Mouse (Mus musculus): Measurements from ENCODE around the gene Vmn2r95. TPM values are rescaled to one million over a fixed set of nuclear protein-coding genes. Genes with fewer than 3 reads are reported as not detected.

Gene Vmn2r95
- total and polyA plus RNA-seq, 3 experiments, result under 0.01 to 0.01 TPM; not detected in 1

- TF ChIP-seq USF1 (IDR thresholded peaks at IDR 0.05; ENCODE audit: low read depth, low read length) (no peak), HCFC1 (IDR thresholded peaks at IDR 0.05; ENCODE audit: low read depth, low read length) (no peak), EP300 (IDR thresholded peaks at IDR 0.05; ENCODE audit: low read depth in 1 of 2, low read length in 2 of 2) (peak; percentile 68 to 70; a peak in 3 of 4 replicates)
Observed at GRCm38 (mm10) chr17:18462695-18463094, 38.8 kb downstream of the Vmn2r95 start (continued).

DNA sequence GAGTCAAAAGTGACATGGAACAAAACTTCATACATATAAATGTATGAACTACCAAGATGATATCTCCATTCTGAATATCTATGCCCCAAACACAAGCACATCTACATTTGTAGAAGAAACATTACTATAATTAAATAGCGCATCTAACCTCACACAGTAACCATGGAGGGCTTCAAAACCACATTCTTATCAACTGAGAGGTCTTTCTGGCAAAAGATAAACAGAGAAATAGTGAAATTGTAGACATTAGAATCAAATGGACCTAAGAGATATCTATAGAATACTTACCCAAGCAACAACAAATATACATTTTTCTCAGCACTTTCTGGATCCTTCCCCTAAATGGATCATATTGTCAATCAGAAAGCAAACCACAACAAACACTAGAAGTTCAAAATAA lies 56.0 kb downstream of the Vmn2r95 start:
- peak; percentile 23 for DNase-seq (ENCODE audit: low read depth, low spot score)
- no peak overlapping the region for H3K9ac ChIP-seq (ENCODE audit: control insufficient read depth, low read depth, low read length, poor library complexity, severe bottlenecking)
- no peaks in the 10 kb centered on the region for H3K27me3 ChIP-seq (ENCODE audit: control insufficient read depth in 1 of 2, insufficient read depth in 2 of 2, low read length in 2 of 2)
- no peaks in the 10 kb centered on the region for H3K9me3 ChIP-seq (replicated peaks; ENCODE audit: insufficient read depth, low read length)
- no peak overlapping the region for H3K27ac ChIP-seq (ENCODE audit: control insufficient read depth, low read depth, low read length)
- no peaks in the 10 kb centered on the region; a peak in 1 of 4 replicates for H3K36me3 ChIP-seq (ENCODE audit: control insufficient read depth in 1 of 2, insufficient read depth in 2 of 2, low read length in 2 of 2)
- H3K79me2 ChIP-seq (ENCODE audit: control insufficient read depth, insufficient read depth, low read length, poor library complexity), result no peaks in the 10 kb centered on the region
- no peak overlapping the region for H3K4me3 ChIP-seq (ENCODE audit: control insufficient read depth in 1 of 2, insufficient read depth in 1 of 2, low read depth in 2 of 2, low read length in 2 of 2)
- no peak for TF ChIP-seq USF2 (IDR thresholded peaks at IDR 0.05; ENCODE audit: borderline replicate concordance in 1 of 2, insufficient read depth in 1 of 2, low read depth in 1 of 2, low read length in 2 of 2)
- no peak for TF ChIP-seq NELFE (IDR thresholded peaks at IDR 0.05; ENCODE audit: low read depth, low read length)
- TF ChIP-seq POLR2A (IDR thresholded peaks at IDR 0.05; ENCODE audit: control insufficient read depth in 1 of 2, insufficient read depth in 1 of 2, low read depth in 1 of 2, low read length in 2 of 2, poor library complexity in 1 of 2), result no peak
- TF ChIP-seq USF1 (IDR thresholded peaks at IDR 0.05; ENCODE audit: low read depth, low read length), result no peak
- no peak for TF ChIP-seq JUND (IDR thresholded peaks at IDR 0.05; ENCODE audit: low read depth, low read length)
- 0 out of 2 replicates have a peak, but pooled peaks have one; percentile 31 for TF ChIP-seq ETS1 (IDR thresholded peaks at IDR 0.05; ENCODE audit: low read depth, low read length)
- no peak for TF ChIP-seq RAD21 (IDR thresholded peaks at IDR 0.05; ENCODE audit: low read depth, low read length)
- no peak for TF ChIP-seq ELF1 (IDR thresholded peaks at IDR 0.05; ENCODE audit: low read depth, low read length)
- peak; percentile 43 to 63; a peak in 3 of 4 replicates for TF ChIP-seq EP300 (IDR thresholded peaks at IDR 0.05; ENCODE audit: low read depth in 1 of 2, low read length in 2 of 2)
- TF ChIP-seq MAFK (IDR thresholded peaks at IDR 0.05; ENCODE audit: borderline replicate concordance, low read depth, low read length), result no peak
- TF ChIP-seq CHD2 (IDR thresholded peaks at IDR 0.05; ENCODE audit: low read length), result no peak
- no peak for TF ChIP-seq BHLHE40 (IDR thresholded peaks at IDR 0.05; ENCODE audit: borderline replicate concordance, low read depth, low read length)
- no peak for TF ChIP-seq MAZ (IDR thresholded peaks at IDR 0.05; ENCODE audit: low read depth, low read length)
- TF ChIP-seq TCF12 (IDR thresholded peaks at IDR 0.05; ENCODE audit: low read depth, low read length), result peak; percentile 44; the same call in 1 of the 2 replicates
- TF ChIP-seq UBTF (IDR thresholded peaks at IDR 0.05; ENCODE audit: borderline replicate concordance, insufficient read depth, low read depth, low read length), result no peak
- no peak for TF ChIP-seq GABPA (IDR thresholded peaks at IDR 0.05; ENCODE audit: low read depth, low read length)
- no peak for TF ChIP-seq POLR2AphosphoS2 (IDR thresholded peaks at IDR 0.05; ENCODE audit: low read length)
- no peak for TF ChIP-seq TAL1 (IDR thresholded peaks at IDR 0.05; ENCODE audit: low read length)
- no peak for TF ChIP-seq MEF2A (IDR thresholded peaks at IDR 0.05; ENCODE audit: extremely low read depth, insufficient replicate concordance, low read depth, low read length, poor library complexity, severe bottlenecking)
- TF ChIP-seq KAT2A (conservative IDR thresholded peaks at IDR 0.05; ENCODE audit: low read depth, low read length), result no peak
- no peak for TF ChIP-seq SMC3 (IDR thresholded peaks at IDR 0.05; ENCODE audit: low read depth, low read length)
- no peak for TF ChIP-seq E2F4 (IDR thresholded peaks at IDR 0.05; ENCODE audit: borderline replicate concordance, low read depth, low read length)
- no peak for TF ChIP-seq CTCF (IDR thresholded peaks at IDR 0.05 in 2 of 3, conservative IDR thresholded peaks at IDR 0.05 in 1 of 3; ENCODE audit: control insufficient read depth in 1 of 3, insufficient read depth in 1 of 3, low read depth in 2 of 3, low read length in 3 of 3, poor library complexity in 1 of 3, severe bottlenecking in 1 of 3)
- no peak for TF ChIP-seq MAX (IDR thresholded peaks at IDR 0.05; ENCODE audit: low read length)
- TF ChIP-seq POLR2AphosphoS5 (IDR thresholded peaks at IDR 0.05; ENCODE audit: borderline replicate concordance, low read depth, low read length), result no peak
- no peak for TF ChIP-seq RCOR1 (IDR thresholded peaks at IDR 0.05; ENCODE audit: low read depth, low read length)
- TF ChIP-seq ZNF384 (IDR thresholded peaks at IDR 0.05; ENCODE audit: low read depth, low read length), result no peak
- no peak for TF ChIP-seq SIN3A (IDR thresholded peaks at IDR 0.05; ENCODE audit: low read length)
- no peak for TF ChIP-seq MYB (IDR thresholded peaks at IDR 0.05; ENCODE audit: low read depth, low read length)
- no peak for TF ChIP-seq TBP (IDR thresholded peaks at IDR 0.05; ENCODE audit: low read depth, low read length)
- TF ChIP-seq ZMIZ1 (IDR thresholded peaks at IDR 0.05; ENCODE audit: low read depth, low read length), result no peak
- no peak for TF ChIP-seq MYC (IDR thresholded peaks at IDR 0.05; ENCODE audit: low read depth, low read length)
- TF ChIP-seq CHD1 (IDR thresholded peaks at IDR 0.05; ENCODE audit: low read depth, low read length), result no peak
- peak; percentile 67 for TF ChIP-seq GATA1 (IDR thresholded peaks at IDR 0.05; ENCODE audit: low read depth, low read length)
- no peaks in the 10 kb centered on the region for H3K4me1 ChIP-seq (ENCODE audit: control insufficient read depth in 1 of 2, insufficient read depth in 2 of 2, low read length in 2 of 2)

Data from MEL (cell line).